Mouse (Mus musculus) MEL (cell line): ENCODE data around the gene Cavin2. TPM values are rescaled to one million over a fixed set of nuclear protein-coding genes. Genes with fewer than 3 reads are reported as not detected.

Source experiments
- DNase-seq: peaks from one replicate; pipeline ENCODE4 v3.0.0; 2011; ENCODE audit warnings: low read depth, low spot score
- H3K27ac ChIP-seq: 2 replicates; pipeline ENCODE4 v1.5.1; 2012; ENCODE audit warnings: low read depth, mild to moderate bottlenecking, control low read depth, low read length, moderate library complexity; ENCODE audit not compliant: control insufficient read depth
- H3K27me3 ChIP-seq, 2 experiments: fragments of 150-350 bp in 1 of 2; sonication (generic) in 1 of 2; 2 replicates each; pipeline ENCODE4 v1.6.1; 2012; ENCODE audit warnings: low read length in 2 of 2, mild to moderate bottlenecking in 2 of 2, improper control_type of control experiment in 1 of 2, moderate library complexity in 1 of 2; ENCODE audit not compliant: insufficient read depth in 2 of 2, control insufficient read depth in 1 of 2
- H3K36me3 ChIP-seq, 2 experiments: 2 replicates each; pipeline ENCODE4 v1.6.1; 2012 to 2014; ENCODE audit warnings: low read length in 2 of 2, improper control_type of control experiment in 1 of 2, inconsistent platforms in 1 of 2, mild to moderate bottlenecking in 1 of 2; ENCODE audit not compliant: insufficient read depth in 2 of 2, control insufficient read depth in 1 of 2
- H3K4me1 ChIP-seq, 2 experiments: fragments of 150-350 bp in 1 of 2; sonication (generic) in 1 of 2; 2 replicates each; pipeline ENCODE4 v1.6.1; 2012; ENCODE audit warnings: low read length in 2 of 2, improper control_type of control experiment in 1 of 2, mild to moderate bottlenecking in 1 of 2; ENCODE audit not compliant: insufficient read depth in 2 of 2, control insufficient read depth in 1 of 2
- H3K4me3 ChIP-seq, 2 experiments: fragments of 150-350 bp in 1 of 2; sonication (generic) in 1 of 2; 2 replicates each; pipeline ENCODE4 v1.5.1; 2012; ENCODE audit warnings: low read depth in 2 of 2, low read length in 2 of 2, mild to moderate bottlenecking in 2 of 2, moderate library complexity in 2 of 2, control low read depth in 1 of 2, improper control_type of control experiment in 1 of 2; ENCODE audit not compliant: control insufficient read depth in 1 of 2, insufficient read depth in 1 of 2
- H3K79me2 ChIP-seq: 2 replicates; pipeline ENCODE4 v1.6.1; 2012; ENCODE audit warnings: mild to moderate bottlenecking, low read length, moderate library complexity; ENCODE audit not compliant: control insufficient read depth, poor library complexity, insufficient read depth
- H3K9ac ChIP-seq: 2 replicates; pipeline ENCODE4 v1.6.1; 2012; ENCODE audit warnings: low read depth, mild to moderate bottlenecking, control low read depth, low read length, moderate library complexity; ENCODE audit not compliant: control insufficient read depth, poor library complexity, severe bottlenecking
- H3K9me3 ChIP-seq: fragments of 150-350 bp; sonication (generic); replicated peaks from 2 replicates; pipeline ENCODE4 v1.6.1; 2012; ENCODE audit warnings: mild to moderate bottlenecking, low read length, improper control_type of control experiment, moderate library complexity; ENCODE audit not compliant: insufficient read depth
- CHD1 ChIP-seq: IDR thresholded peaks from 2 replicates; pipeline ENCODE4 v1.6.1; 2012; ENCODE audit warnings: low read depth, mild to moderate bottlenecking, inconsistent platforms, low read length, improper control_type of control experiment
- CTCF ChIP-seq, 3 experiments: IDR thresholded peaks in 2 of 3; conservative IDR thresholded peaks in 1 of 3; 2 replicates each; pipeline ENCODE4 v1.5.1; 2011 to 2012; ENCODE audit warnings: low read length in 3 of 3, low read depth in 2 of 3, mild to moderate bottlenecking in 2 of 3, improper control_type of control experiment in 1 of 3, inconsistent platforms in 1 of 3, mixed read lengths in 1 of 3, moderate library complexity in 1 of 3; ENCODE audit not compliant: control insufficient read depth in 1 of 3, insufficient read depth in 1 of 3, poor library complexity in 1 of 3, severe bottlenecking in 1 of 3
- EP300 ChIP-seq, 2 experiments: IDR thresholded peaks; 2 replicates each; pipeline ENCODE4 v1.6.1; 2011; ENCODE audit warnings: improper control_type of control experiment in 2 of 2, low read length in 2 of 2, low read depth in 1 of 2, mild to moderate bottlenecking in 1 of 2
- GABPA ChIP-seq: IDR thresholded peaks from 2 replicates; pipeline ENCODE4 v1.6.1; 2012; ENCODE audit warnings: low read depth, mild to moderate bottlenecking, inconsistent platforms, low read length, improper control_type of control experiment, moderate library complexity
- GATA1 ChIP-seq: IDR thresholded peaks from 2 replicates; pipeline ENCODE4 v1.6.1; 2011; ENCODE audit warnings: low read depth, low read length, improper control_type of control experiment
- HCFC1 ChIP-seq: IDR thresholded peaks from 2 replicates; pipeline ENCODE4 v1.6.1; 2012; ENCODE audit warnings: low read depth, mild to moderate bottlenecking, inconsistent platforms, low read length, improper control_type of control experiment, moderate library complexity
- JUND ChIP-seq: IDR thresholded peaks from 2 replicates; pipeline ENCODE4 v1.6.1; 2011; ENCODE audit warnings: low read depth, mild to moderate bottlenecking, improper control_type of control experiment, low read length
- MAFK ChIP-seq: IDR thresholded peaks from 2 replicates; pipeline ENCODE4 v1.6.1; 2011; ENCODE audit warnings: low read depth, mild to moderate bottlenecking, low read length, improper control_type of control experiment, borderline replicate concordance
- MAZ ChIP-seq: IDR thresholded peaks from 2 replicates; pipeline ENCODE4 v1.6.1; 2012; ENCODE audit warnings: low read depth, mild to moderate bottlenecking, inconsistent platforms, low read length, improper control_type of control experiment
- MYB ChIP-seq: IDR thresholded peaks from 2 replicates; pipeline ENCODE4 v1.6.1; 2011; ENCODE audit warnings: mild to moderate bottlenecking, low read depth, low read length, improper control_type of control experiment
- MYC ChIP-seq: IDR thresholded peaks from 2 replicates; pipeline ENCODE4 v1.6.1; 2011; ENCODE audit warnings: low read depth, mild to moderate bottlenecking, low read length, improper control_type of control experiment, moderate library complexity
- NELFE ChIP-seq: IDR thresholded peaks from 2 replicates; pipeline ENCODE4 v1.6.1; 2011; ENCODE audit warnings: low read depth, low read length, improper control_type of control experiment
- NRF1 ChIP-seq: IDR thresholded peaks from 2 replicates; pipeline ENCODE4 v1.6.1; 2014; ENCODE audit warnings: low read depth, mild to moderate bottlenecking, inconsistent platforms, low read length, improper control_type of control experiment, moderate library complexity; ENCODE audit not compliant: poor library complexity, insufficient read depth, severe bottlenecking
- POLR2AphosphoS5 ChIP-seq: IDR thresholded peaks from 2 replicates; pipeline ENCODE4 v1.6.1; 2012; ENCODE audit warnings: low read depth, borderline replicate concordance, mild to moderate bottlenecking, inconsistent platforms, low read length, moderate library complexity, mixed read lengths
- RAD21 ChIP-seq: IDR thresholded peaks from 2 replicates; pipeline ENCODE4 v1.6.1; 2011; ENCODE audit warnings: mild to moderate bottlenecking, low read depth, low read length, improper control_type of control experiment
- RCOR1 ChIP-seq: IDR thresholded peaks from 2 replicates; pipeline ENCODE4 v1.6.1; 2012; ENCODE audit warnings: low read depth, mild to moderate bottlenecking, inconsistent platforms, low read length, improper control_type of control experiment
- SIN3A ChIP-seq: IDR thresholded peaks from 2 replicates; pipeline ENCODE4 v1.6.1; 2012; ENCODE audit warnings: low read length, improper control_type of control experiment, inconsistent platforms
- SMC3 ChIP-seq: IDR thresholded peaks from 2 replicates; pipeline ENCODE4 v1.6.1; 2011; ENCODE audit warnings: low read depth, low read length, improper control_type of control experiment
- TBP ChIP-seq: IDR thresholded peaks from 2 replicates; pipeline ENCODE4 v1.8.0; 2011; ENCODE audit warnings: low read depth, low read length, improper control_type of control experiment
- USF1 ChIP-seq: IDR thresholded peaks from 2 replicates; pipeline ENCODE4 v1.6.1; 2014; ENCODE audit warnings: low read depth, mild to moderate bottlenecking, inconsistent platforms, low read length, improper control_type of control experiment, moderate library complexity
- ZC3H11A ChIP-seq: IDR thresholded peaks from 2 replicates; pipeline ENCODE4 v1.6.1; 2012; ENCODE audit warnings: low read depth, mild to moderate bottlenecking, inconsistent platforms, low read length, improper control_type of control experiment
- ZMIZ1 ChIP-seq: IDR thresholded peaks from 2 replicates; pipeline ENCODE4 v1.6.1; 2012; ENCODE audit warnings: low read depth, mild to moderate bottlenecking, inconsistent platforms, low read length, improper control_type of control experiment, moderate library complexity
- polyA plus RNA-seq, 2 experiments: library from polyadenylated mRNA; stranded (reverse) in 1 of 2; unstranded in 1 of 2; fragments of >175 nt in 1 of 2; fragments of >200 nt in 1 of 2; gene quantifications; 2 replicates each; pipeline versions ENCODE4 v1.2.1 to v1.2.4; 2012; ENCODE audit warnings: low replicate concordance in 2 of 2, low read depth in 1 of 2; ENCODE audit not compliant: insufficient read length in 2 of 2, insufficient read depth in 1 of 2, missing spikeins in 1 of 2
- total RNA-seq: library from RNA; depleted of rRNA; stranded (reverse); fragments of 300-350 nt; gene quantifications from 2 replicates; pipeline ENCODE4 v1.2.3, GENCODE M21; 2012

The Cavin2 gene
- total and polyA plus RNA-seq, 3 experiments = not detected

DNA sequence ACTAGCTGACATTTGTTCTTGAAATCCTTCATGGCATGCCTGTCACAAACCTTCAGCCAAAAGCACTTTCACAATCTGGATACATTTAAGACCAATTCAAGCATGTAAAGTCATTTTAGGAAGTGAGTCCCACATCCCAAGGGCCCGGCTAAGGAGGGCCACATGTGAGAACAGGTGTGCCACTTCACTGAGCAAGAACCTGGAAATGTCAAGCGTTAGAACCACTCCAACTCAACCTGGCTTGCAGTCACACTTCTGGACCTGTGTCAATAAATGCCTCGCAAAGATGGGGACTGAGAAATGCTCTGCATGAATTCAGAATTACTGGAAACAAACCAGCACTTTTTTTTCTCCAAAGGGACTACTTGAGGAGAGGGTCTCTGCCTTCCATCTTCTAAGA, 725 bp upstream of the Cavin2 start:
- TF ChIP-seq GABPA = no peak
- no peak for TF ChIP-seq RAD21
- no peak for TF ChIP-seq MYB
- no peak for TF ChIP-seq ZC3H11A
- TF ChIP-seq RCOR1 = no peak
- Histone ChIP-seq H3K36me3 (no peaks in the 10 kb centered on the region), H3K27ac (no peak overlapping the region), H3K9ac (no peak overlapping the region), H3K4me3 (no peak overlapping the region), H3K79me2 (no peaks in the 10 kb centered on the region), H3K4me1 (no peaks in the 10 kb centered on the region), H3K9me3 (no peaks in the 10 kb centered on the region), H3K27me3 (no peaks in the 10 kb centered on the region)
- no peak for DNase-seq

DNA sequence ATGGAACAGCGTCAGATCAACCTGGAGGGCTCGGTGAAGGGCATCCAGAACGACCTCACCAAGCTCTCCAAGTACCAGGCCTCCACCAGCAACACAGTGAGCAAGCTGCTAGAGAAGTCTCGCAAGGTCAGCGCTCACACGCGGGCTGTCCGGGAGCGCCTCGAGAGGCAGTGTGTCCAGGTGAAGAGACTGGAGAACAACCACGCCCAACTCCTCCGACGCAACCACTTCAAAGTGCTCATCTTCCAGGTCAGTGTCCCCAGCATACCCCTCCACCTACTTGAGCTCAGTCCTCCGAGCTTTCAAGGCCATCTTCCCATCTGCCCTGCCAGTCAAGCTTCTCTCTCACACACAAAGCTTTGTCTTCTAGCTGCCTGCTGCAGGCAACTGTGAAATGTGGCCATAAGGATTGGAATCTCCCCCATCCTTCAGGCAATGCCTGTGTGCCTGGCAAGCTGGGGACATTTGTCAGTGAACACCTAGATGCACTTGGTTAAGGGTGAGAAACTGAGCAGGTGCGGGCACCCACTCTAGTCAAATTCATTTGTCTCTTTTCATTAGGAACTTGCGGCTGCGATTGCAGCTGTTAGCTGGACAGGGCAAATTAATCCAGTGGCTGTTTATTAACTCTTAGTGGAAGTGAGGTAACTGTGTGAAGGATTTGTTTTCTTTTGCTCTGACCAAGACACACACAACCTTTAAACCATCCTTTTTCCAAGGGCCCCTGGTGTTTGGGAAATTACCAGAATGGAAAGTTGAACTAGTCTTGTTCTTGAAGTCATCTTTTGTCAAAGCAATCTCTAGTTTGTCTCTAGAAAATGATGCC, 907 bp downstream of the Cavin2 start:
- H3K4me1 ChIP-seq = no peaks in the 10 kb centered on the region
- no peaks in the 10 kb centered on the region for H3K36me3 ChIP-seq
- H3K27ac ChIP-seq = no peak overlapping the region
- H3K4me3 ChIP-seq = no peak overlapping the region
- H3K79me2 ChIP-seq = no peaks in the 10 kb centered on the region
- no peaks in the 10 kb centered on the region for H3K9me3 ChIP-seq
- no peaks in the 10 kb centered on the region for H3K27me3 ChIP-seq
- DNase-seq = no peak
- no peak overlapping the region for H3K9ac ChIP-seq
- TF ChIP-seq JUND = no peak
- no peak for TF ChIP-seq NELFE
- TF ChIP-seq MAZ = no peak
- no peak for TF ChIP-seq MAFK
- no peak for TF ChIP-seq POLR2AphosphoS5
- TF ChIP-seq TBP = no peak
- no peak for TF ChIP-seq USF1
- no peak for TF ChIP-seq ZMIZ1
- TF ChIP-seq MYC = no peak
- no peak for TF ChIP-seq MYB
- no peak for TF ChIP-seq CTCF (IDR thresholded peaks at IDR 0.05 in 2 of 3, conservative IDR thresholded peaks at IDR 0.05 in 1 of 3; ENCODE audit: control insufficient read depth in 1 of 3, insufficient read depth in 1 of 3, low read depth in 2 of 3, low read length in 3 of 3, poor library complexity in 1 of 3, severe bottlenecking in 1 of 3)
- TF ChIP-seq EP300 (IDR thresholded peaks at IDR 0.05; ENCODE audit: low read depth in 1 of 2, low read length in 2 of 2) = no peak
- TF ChIP-seq NRF1 = no peak
- no peak for TF ChIP-seq CHD1
- TF ChIP-seq HCFC1 = no peak
- no peak for TF ChIP-seq GATA1
- TF ChIP-seq ZC3H11A = no peak
- TF ChIP-seq SMC3 = no peak
- TF ChIP-seq SIN3A = no peak
